In genomic region chr1:171102547-171103177, GRCm38 (mm10) we compare ENCODE assay signal across 8 mouse cellular contexts. TPM values are rescaled to one million over a fixed set of nuclear protein-coding genes. Genes with fewer than 3 reads are reported as not detected.
DNase-seq lines count a peak whose midpoint lies in the region; ATAC-seq lines count a peak whose summit lies in the region.

No protein-coding gene starts in this region.

- DNase-seq in T-cell, adult 2 months (ENCODE audit: low spot score): peak; percentile 79
- peak; percentile 80 to 90 for DNase-seq in cerebellum, postnatal 36 days
- peak; percentile 90 to 94 for DNase-seq in frontal cortex, postnatal 36 days (ENCODE audit: low spot score in 2 of 2)
- peak; percentile 85 to 86 for DNase-seq in layer of hippocampus, postnatal 36 days
- peak; percentile 90 for DNase-seq in lung, postnatal 36 days
- DNase-seq in retina, embryonic 14.5 days (ENCODE audit: low spot score): peak; percentile 93
- DNase-seq in thymus, postnatal 36 days: peak; percentile 83 to 89

- peak; percentile 93 for ATAC-seq in hindbrain, embryonic 15.5 days (ENCODE audit: low FRiP score, low read depth)

- H3K4me2 ChIP-seq in hindbrain, embryonic 15.5 days: peak overlapping the region; percentile 70

- H3K9me3 ChIP-seq in hindbrain, embryonic 15.5 days: no peaks in the 10 kb centered on the region

- no peaks in the 10 kb centered on the region for H3K27me3 ChIP-seq in hindbrain, embryonic 15.5 days

- H3K27ac ChIP-seq in hindbrain, embryonic 15.5 days (replicated peaks): peak overlapping the region; percentile 91

- H3K36me3 ChIP-seq in hindbrain, embryonic 15.5 days: no peaks in the 10 kb centered on the region

- H3K9ac ChIP-seq in hindbrain, embryonic 15.5 days: peak overlapping the region; percentile 87

- peaks cover 12% of the 10 kb centered on the region for H3K4me1 ChIP-seq in hindbrain, embryonic 15.5 days (replicated peaks)

- WGBS in hindbrain, embryonic 15.5 days: under 1% methylated on average over 35 of the region's 35 CpGs

- peak overlapping the region; percentile 84 for H3K4me3 ChIP-seq in hindbrain, embryonic 15.5 days

RNA-seq across cellular contexts. Expression of gene Cfap126, which starts 11.1 kb away (rescaled TPM):
- polyA plus RNA-seq in hindbrain, embryonic 15.5 days (2015; fragmentation: Nextera tagmentation; extraction: Ambion mirVana): 7.7 and 14.1 TPM in 2 replicates
- 1 to 10 TPM in 1 of 2 experiments, under 1 TPM in 1; 0.92 to 1.8 TPM for total RNA-seq in layer of hippocampus, postnatal 36 days (2021)

RNA-seq across cellular contexts. Expression of gene Fcgr3, which starts 37.9 kb away (rescaled TPM):
- polyA plus RNA-seq in hindbrain, embryonic 15.5 days (2015; fragmentation: Nextera tagmentation; extraction: Ambion mirVana): 9.6 and 12.3 TPM in 2 replicates
- 10 to 100 TPM in 1 of 2 experiments, 1 to 10 TPM in 1; 9.7 to 10.4 TPM for total RNA-seq in layer of hippocampus, postnatal 36 days (2021)

RNA-seq across cellular contexts. Expression of gene Sdhc, which starts 47.7 kb away (rescaled TPM):
- 290 and 297 TPM in 2 replicates for polyA plus RNA-seq in hindbrain, embryonic 15.5 days (2015; fragmentation: Nextera tagmentation; extraction: Ambion mirVana)
- total RNA-seq in layer of hippocampus, postnatal 36 days (2021): 100 to 1,000 TPM; 191 to 202 TPM

RNA-seq across cellular contexts. Expression of gene Mpz, which starts 47.8 kb away (rescaled TPM):
- polyA plus RNA-seq in hindbrain, embryonic 15.5 days (2015; fragmentation: Nextera tagmentation; extraction: Ambion mirVana): 4.2 and 7.7 TPM in 2 replicates
- total RNA-seq in layer of hippocampus, postnatal 36 days (2021): not detected

Comparison
In these comparisons a context has a peak if more than half of its experiments do, and no peak if none do; other contexts are left out.
1. Peak in every context shown above with its lines: DNase-seq, ATAC-seq, H3K4me3 ChIP-seq and H3K27ac ChIP-seq.